Mouse (Mus musculus) hindbrain, postnatal 0 days (tissue): ENCODE measurements around the gene Itk. TPM values are rescaled to one million over a fixed set of nuclear protein-coding genes. Genes with fewer than 3 reads are reported as not detected.

Experiments used
- ATAC-seq: fragments of 200-750 bp; cut with Nextera tagmentation; 2 replicates; pipeline ENCODE4 v1.8.0; 2017; ENCODE audit warnings: mild to moderate bottlenecking, moderate TSS enrichment, moderate library complexity
- DNase-seq: peaks from one replicate; pipeline ENCODE4 v3.0.0-alpha.2; 2015; ENCODE audit warnings: low spot score
- H3K27ac ChIP-seq: fragments of 300-500 bp; sonication (generic); 2 replicates; pipeline ENCODE4 v1.5.1; 2014; ENCODE audit warnings: mild to moderate bottlenecking
- H3K27me3 ChIP-seq: fragments of 300-500 bp; sonication (generic); 2 replicates; pipeline ENCODE4 v1.6.1; 2014; ENCODE audit warnings: low read length, mixed read lengths; ENCODE audit not compliant: insufficient read depth
- H3K36me3 ChIP-seq: fragments of 300-500 bp; sonication (generic); 2 replicates; pipeline ENCODE4 v1.6.1; 2014; ENCODE audit warnings: low read length, mixed read lengths; ENCODE audit not compliant: insufficient read depth
- H3K4me1 ChIP-seq: fragments of 300-500 bp; sonication (generic); 2 replicates; pipeline ENCODE4 v1.6.1; 2014; ENCODE audit warnings: antibody characterized with exemption, low read length, mixed read lengths; ENCODE audit not compliant: insufficient read depth
- H3K4me2 ChIP-seq: fragments of 300-500 bp; sonication (generic); 2 replicates; pipeline ENCODE4 v1.6.1; 2014; ENCODE audit warnings: low read depth, mild to moderate bottlenecking, low read length, moderate library complexity, mixed read lengths
- H3K4me3 ChIP-seq: fragments of 300-500 bp; sonication (generic); 2 replicates; pipeline ENCODE4 v1.5.1; 2014; ENCODE audit warnings: low read length
- H3K9ac ChIP-seq: fragments of 300-500 bp; sonication (generic); replicated peaks from 2 replicates; pipeline ENCODE4 v1.6.1; 2014; ENCODE audit warnings: mild to moderate bottlenecking, low read length, moderate library complexity, mixed read lengths
- H3K9me3 ChIP-seq: fragments of 300-500 bp; sonication (generic); 2 replicates; pipeline ENCODE4 v1.6.1; 2016; ENCODE audit warnings: low read length, mixed read lengths
- CTCF ChIP-seq: IDR thresholded peaks from 2 replicates; pipeline ENCODE4 v1.5.1; 2016; ENCODE audit warnings: antibody characterized with exemption, control low read depth, low read depth
- WGBS: fragments of 180-500 bp; shearing (Covaris S2); extraction: QIAGEN DNeasy Blood & Tissue Kit; methylation state at CpG from one replicate; pipeline ENCODE4 v1.1.7; 2014; 5-methylcytosine and 5-hydroxymethylcytosine counted together
- polyA plus RNA-seq: library from polyadenylated mRNA; unstranded; fragments of >200 nt; fragmentation: Nextera tagmentation; extraction: Ambion mirVana; gene quantifications from 2 replicates; pipeline ENCODE4 v1.2.1, GENCODE M21; 2015
- total RNA-seq: library from RNA; depleted of rRNA; stranded (reverse); fragments of >200 nt; gene quantifications from 2 replicates; pipeline ENCODE4 v1.2.3, GENCODE M21; 2014

The Itk gene
- total and polyA plus RNA-seq, 2 experiments from 2014 or later = 0.04 TPM; not detected in 1

- Histone ChIP-seq H3K36me3 (no peaks in the 10 kb centered on the region), H3K4me3 (no peak overlapping the region), H3K4me2 (no peak overlapping the region), H3K27me3 (no peaks in the 10 kb centered on the region), H3K4me1 (peaks cover 3% of the 10 kb centered on the region; the same call in 1 of the 2 replicates), H3K9ac (no peak overlapping the region), H3K27ac (no peak overlapping the region), H3K9me3 (no peaks in the 10 kb centered on the region)
- ATAC-seq = no peak
- 78% methylated on average over 10 of the region's 10 CpGs for WGBS
- no peak for TF ChIP-seq CTCF
- no peak for DNase-seq
These were observed 85.2 kb downstream of the Itk start for GRCm38 (mm10) chr11:46304093-46304492.

GRCm38 (mm10) chr11:46302471-46302870 is 86.8 kb downstream of the Itk start:
- Histone ChIP-seq H3K9ac (no peak overlapping the region), H3K9me3 (no peaks in the 10 kb centered on the region), H3K36me3 (no peaks in the 10 kb centered on the region), H3K4me3 (no peak overlapping the region), H3K4me1 (no peaks in the 10 kb centered on the region), H3K27me3 (no peaks in the 10 kb centered on the region), H3K4me2 (no peak overlapping the region), H3K27ac (no peak overlapping the region)
- no peak for DNase-seq
- 87% methylated on average over 9 of the region's 9 CpGs for WGBS
- no peak for ATAC-seq
- no peak for TF ChIP-seq CTCF

- no peak for TF ChIP-seq CTCF
- no peaks in the 10 kb centered on the region for H3K36me3 ChIP-seq
- H3K9ac ChIP-seq = no peak overlapping the region
- DNase-seq = no peak
- H3K27ac ChIP-seq = no peak overlapping the region
- 79% methylated on average over 23 of the region's 23 CpGs for WGBS
- no peak overlapping the region for H3K4me2 ChIP-seq
- no peaks in the 10 kb centered on the region for H3K4me1 ChIP-seq
- peak; percentile 33; the same call in 1 of the 2 replicates for ATAC-seq
- H3K9me3 ChIP-seq = no peaks in the 10 kb centered on the region
- no peak overlapping the region for H3K4me3 ChIP-seq
- no peaks in the 10 kb centered on the region for H3K27me3 ChIP-seq
These were observed 87.6 kb downstream of the Itk start for GRCm38 (mm10) chr11:46301579-46302248.

GRCm38 (mm10) chr11:46299901-46300300 is 89.4 kb downstream of the Itk start:
- Histone ChIP-seq H3K27me3 (no peaks in the 10 kb centered on the region), H3K4me3 (no peak overlapping the region), H3K36me3 (no peaks in the 10 kb centered on the region), H3K4me2 (no peak overlapping the region), H3K9me3 (no peaks in the 10 kb centered on the region), H3K9ac (no peak overlapping the region), H3K27ac (no peak overlapping the region), H3K4me1 (no peaks in the 10 kb centered on the region)
- no peak for DNase-seq
- no peak for TF ChIP-seq CTCF
- 74% methylated on average over 6 of the region's 6 CpGs for WGBS
- no peak for ATAC-seq

- ATAC-seq = no peak
- WGBS = 67% methylated on average over 13 of the region's 13 CpGs
- H3K27ac ChIP-seq = no peak overlapping the region
- no peak for DNase-seq
- no peaks in the 10 kb centered on the region for H3K4me1 ChIP-seq
- H3K4me2 ChIP-seq = no peak overlapping the region
- TF ChIP-seq CTCF = no peak
- no peak overlapping the region for H3K9ac ChIP-seq
- H3K9me3 ChIP-seq = no peaks in the 10 kb centered on the region
- H3K4me3 ChIP-seq = no peak overlapping the region
- no peaks in the 10 kb centered on the region for H3K27me3 ChIP-seq
- no peaks in the 10 kb centered on the region for H3K36me3 ChIP-seq
These were observed 90.2 kb downstream of the Itk start for GRCm38 (mm10) chr11:46298889-46299785.

GRCm38 (mm10) chr11:46294390-46294789 is 94.9 kb downstream of the Itk start:
- Histone ChIP-seq H3K4me1 (no peaks in the 10 kb centered on the region; the same call in 1 of the 2 replicates), H3K36me3 (no peaks in the 10 kb centered on the region), H3K9ac (no peak overlapping the region), H3K9me3 (no peaks in the 10 kb centered on the region), H3K4me3 (no peak overlapping the region), H3K27me3 (no peaks in the 10 kb centered on the region), H3K27ac (no peak overlapping the region), H3K4me2 (no peak overlapping the region)
- DNase-seq (peak; percentile 60), ATAC-seq (peak; percentile 82)
- no peak for TF ChIP-seq CTCF
- 42% methylated on average over 11 of the region's 11 CpGs for whole genome bisulfite sequencing

GRCm38 (mm10) chr11:46293491-46293890 is 95.8 kb downstream of the Itk start:
- peaks cover 3% of the 10 kb centered on the region; the same call in 1 of the 2 replicates for H3K36me3 ChIP-seq
- H3K27ac ChIP-seq = no peak overlapping the region
- H3K4me2 ChIP-seq = no peak overlapping the region
- no peak overlapping the region for H3K9ac ChIP-seq
- 85% methylated on average over 5 of the region's 5 CpGs for WGBS
- H3K27me3 ChIP-seq = no peaks in the 10 kb centered on the region
- H3K9me3 ChIP-seq = no peaks in the 10 kb centered on the region
- DNase-seq = no peak
- no peaks in the 10 kb centered on the region; the same call in 1 of the 2 replicates for H3K4me1 ChIP-seq
- H3K4me3 ChIP-seq = no peak overlapping the region
- TF ChIP-seq CTCF = no peak
- ATAC-seq = no peak
